Mouse (Mus musculus): ENCODE measurements around the gene Sorcs3. TPM values are rescaled to one million over a fixed set of nuclear protein-coding genes. Genes with fewer than 3 reads are reported as not detected.

The Sorcs3 gene
- polyA plus RNA-seq, 1 experiment from 2014 or later = 0.45 TPM

GRCm38 (mm10) chr19:48682485-48682884 lies 476.7 kb downstream of the Sorcs3 start:
- no peak overlapping the region for H3K9ac ChIP-seq (ENCODE audit: low read depth, low read length)
- no peak overlapping the region for H3K4me2 ChIP-seq (ENCODE audit: low read depth, low read length)
- ATAC-seq = no peak
- H3K4me1 ChIP-seq (ENCODE audit: control insufficient read depth, insufficient read depth, low read length) = no peaks in the 10 kb centered on the region
- H3K27me3 ChIP-seq (replicated peaks; ENCODE audit: control insufficient read depth, insufficient read depth, low read length) = no peaks in the 10 kb centered on the region
- H3K4me3 ChIP-seq (ENCODE audit: low read length) = no peak overlapping the region
- WGBS = 65% methylated on average over 3 of the region's 3 CpGs
- no peak overlapping the region for H3K27ac ChIP-seq (ENCODE audit: low read length)
- H3K9me3 ChIP-seq (ENCODE audit: control insufficient read depth, low read length) = no peaks in the 10 kb centered on the region
- no peaks in the 10 kb centered on the region for H3K36me3 ChIP-seq (ENCODE audit: control insufficient read depth, insufficient read depth, low read length)

- no peaks in the 10 kb centered on the region for H3K36me3 ChIP-seq (ENCODE audit: control insufficient read depth, insufficient read depth, low read length)
- no peaks in the 10 kb centered on the region for H3K4me1 ChIP-seq (ENCODE audit: control insufficient read depth, insufficient read depth, low read length)
- H3K4me3 ChIP-seq (ENCODE audit: low read length) = no peak overlapping the region
- no peaks in the 10 kb centered on the region for H3K9me3 ChIP-seq (ENCODE audit: control insufficient read depth, low read length)
- 84% methylated on average over 2 of the region's 2 CpGs for WGBS
- no peak overlapping the region for H3K4me2 ChIP-seq (ENCODE audit: low read depth, low read length)
- H3K9ac ChIP-seq (ENCODE audit: low read depth, low read length) = no peak overlapping the region
- ATAC-seq = no peak
- H3K27me3 ChIP-seq (replicated peaks; ENCODE audit: control insufficient read depth, insufficient read depth, low read length) = no peaks in the 10 kb centered on the region
- no peak overlapping the region for H3K27ac ChIP-seq (ENCODE audit: low read length)
Measured at GRCm38 (mm10) chr19:48686369-48686768, 480.5 kb downstream of the Sorcs3 start.

GRCm38 (mm10) chr19:48700111-48700658 lies 494.4 kb downstream of the Sorcs3 start:
- WGBS = 70% methylated on average over 6 of the region's 6 CpGs
- H3K27me3 ChIP-seq (replicated peaks; ENCODE audit: control insufficient read depth, insufficient read depth, low read length) = no peaks in the 10 kb centered on the region
- no peak for ATAC-seq
- H3K4me2 ChIP-seq (ENCODE audit: low read depth, low read length) = no peak overlapping the region
- H3K27ac ChIP-seq (ENCODE audit: low read length) = no peak overlapping the region
- H3K4me1 ChIP-seq (ENCODE audit: control insufficient read depth, insufficient read depth, low read length) = no peaks in the 10 kb centered on the region
- no peaks in the 10 kb centered on the region for H3K36me3 ChIP-seq (ENCODE audit: control insufficient read depth, insufficient read depth, low read length)
- no peak overlapping the region for H3K4me3 ChIP-seq (ENCODE audit: low read length)
- no peaks in the 10 kb centered on the region for H3K9me3 ChIP-seq (ENCODE audit: control insufficient read depth, low read length)
- H3K9ac ChIP-seq (ENCODE audit: low read depth, low read length) = no peak overlapping the region

- Histone ChIP-seq H3K4me3 (ENCODE audit: low read length) (no peak overlapping the region), H3K9ac (ENCODE audit: low read depth, low read length) (no peak overlapping the region), H3K4me2 (ENCODE audit: low read depth, low read length) (no peak overlapping the region), H3K27ac (ENCODE audit: low read length) (no peak overlapping the region), H3K36me3 (ENCODE audit: control insufficient read depth, insufficient read depth, low read length) (no peaks in the 10 kb centered on the region), H3K4me1 (ENCODE audit: control insufficient read depth, insufficient read depth, low read length) (no peaks in the 10 kb centered on the region), H3K9me3 (ENCODE audit: control insufficient read depth, low read length) (no peaks in the 10 kb centered on the region), H3K27me3 (replicated peaks; ENCODE audit: control insufficient read depth, insufficient read depth, low read length) (no peaks in the 10 kb centered on the region)
- WGBS = 62% methylated on average over 2 of the region's 2 CpGs
- ATAC-seq = peak; percentile 69
Measured at GRCm38 (mm10) chr19:48703763-48704162, 497.9 kb downstream of the Sorcs3 start.

GRCm38 (mm10) chr19:48706267-48706923 lies 500.6 kb downstream of the Sorcs3 start:
- H3K27me3 ChIP-seq (replicated peaks; ENCODE audit: control insufficient read depth, insufficient read depth, low read length) = no peaks in the 10 kb centered on the region
- H3K9ac ChIP-seq (ENCODE audit: low read depth, low read length) = no peak overlapping the region
- no peaks in the 10 kb centered on the region for H3K36me3 ChIP-seq (ENCODE audit: control insufficient read depth, insufficient read depth, low read length)
- no peak overlapping the region for H3K4me2 ChIP-seq (ENCODE audit: low read depth, low read length)
- ATAC-seq = 0 out of 2 replicates have a peak, but pooled peaks have one; percentile 40
- no peaks in the 10 kb centered on the region for H3K4me1 ChIP-seq (ENCODE audit: control insufficient read depth, insufficient read depth, low read length)
- H3K4me3 ChIP-seq (ENCODE audit: low read length) = no peak overlapping the region
- WGBS = 8% methylated on average over 1 of the region's 1 CpGs
- H3K9me3 ChIP-seq (ENCODE audit: control insufficient read depth, low read length) = no peaks in the 10 kb centered on the region
- no peak overlapping the region for H3K27ac ChIP-seq (ENCODE audit: low read length)

GRCm38 (mm10) chr19:48706924-48707320 lies 501.1 kb downstream of the Sorcs3 start:
- Histone ChIP-seq H3K4me2 (ENCODE audit: low read depth, low read length) (no peak overlapping the region), H3K27ac (ENCODE audit: low read length) (no peak overlapping the region), H3K4me3 (ENCODE audit: low read length) (no peak overlapping the region), H3K27me3 (replicated peaks; ENCODE audit: control insufficient read depth, insufficient read depth, low read length) (no peaks in the 10 kb centered on the region), H3K36me3 (ENCODE audit: control insufficient read depth, insufficient read depth, low read length) (no peaks in the 10 kb centered on the region), H3K9ac (ENCODE audit: low read depth, low read length) (no peak overlapping the region), H3K4me1 (ENCODE audit: control insufficient read depth, insufficient read depth, low read length) (no peaks in the 10 kb centered on the region), H3K9me3 (ENCODE audit: control insufficient read depth, low read length) (no peaks in the 10 kb centered on the region)
- WGBS = 89% methylated on average over 1 of the region's 1 CpGs
- no peak for ATAC-seq

GRCm38 (mm10) chr19:48725851-48726419 lies 520.1 kb downstream of the Sorcs3 start:
- H3K4me3 ChIP-seq (ENCODE audit: low read length) = no peak overlapping the region
- H3K4me1 ChIP-seq (ENCODE audit: control insufficient read depth, insufficient read depth, low read length) = no peaks in the 10 kb centered on the region
- H3K9me3 ChIP-seq (ENCODE audit: control insufficient read depth, low read length) = no peaks in the 10 kb centered on the region
- H3K27ac ChIP-seq (ENCODE audit: low read length) = no peak overlapping the region
- WGBS = 67% methylated on average over 6 of the region's 6 CpGs
- no peak for ATAC-seq
- H3K9ac ChIP-seq (ENCODE audit: low read depth, low read length) = no peak overlapping the region
- no peak overlapping the region for H3K4me2 ChIP-seq (ENCODE audit: low read depth, low read length)
- no peaks in the 10 kb centered on the region for H3K27me3 ChIP-seq (replicated peaks; ENCODE audit: control insufficient read depth, insufficient read depth, low read length)
- H3K36me3 ChIP-seq (ENCODE audit: control insufficient read depth, insufficient read depth, low read length) = no peaks in the 10 kb centered on the region

GRCm38 (mm10) chr19:48727048-48727447 lies 521.2 kb downstream of the Sorcs3 start:
- ATAC-seq = no peak
- H3K36me3 ChIP-seq (ENCODE audit: control insufficient read depth, insufficient read depth, low read length) = no peaks in the 10 kb centered on the region
- H3K9me3 ChIP-seq (ENCODE audit: control insufficient read depth, low read length) = no peaks in the 10 kb centered on the region
- H3K4me2 ChIP-seq (ENCODE audit: low read depth, low read length) = no peak overlapping the region
- 62% methylated on average over 3 of the region's 3 CpGs for WGBS
- H3K4me1 ChIP-seq (ENCODE audit: control insufficient read depth, insufficient read depth, low read length) = no peaks in the 10 kb centered on the region
- no peak overlapping the region for H3K4me3 ChIP-seq (ENCODE audit: low read length)
- no peak overlapping the region for H3K9ac ChIP-seq (ENCODE audit: low read depth, low read length)
- no peak overlapping the region for H3K27ac ChIP-seq (ENCODE audit: low read length)
- H3K27me3 ChIP-seq (replicated peaks; ENCODE audit: control insufficient read depth, insufficient read depth, low read length) = no peaks in the 10 kb centered on the region

GRCm38 (mm10) chr19:48727601-48728000 lies 521.8 kb downstream of the Sorcs3 start:
- Histone ChIP-seq H3K9me3 (ENCODE audit: control insufficient read depth, low read length) (no peaks in the 10 kb centered on the region), H3K36me3 (ENCODE audit: control insufficient read depth, insufficient read depth, low read length) (no peaks in the 10 kb centered on the region), H3K9ac (ENCODE audit: low read depth, low read length) (no peak overlapping the region), H3K27ac (ENCODE audit: low read length) (no peak overlapping the region), H3K27me3 (replicated peaks; ENCODE audit: control insufficient read depth, insufficient read depth, low read length) (no peaks in the 10 kb centered on the region), H3K4me3 (ENCODE audit: low read length) (no peak overlapping the region), H3K4me2 (ENCODE audit: low read depth, low read length) (no peak overlapping the region), H3K4me1 (ENCODE audit: control insufficient read depth, insufficient read depth, low read length) (no peaks in the 10 kb centered on the region)
- WGBS = 95% methylated on average over 5 of the region's 5 CpGs
- ATAC-seq = no peak
